Mouse (Mus musculus) forebrain, embryonic 15.5 days (tissue): ENCODE data around the gene Knstrn. TPM values are rescaled to one million over a fixed set of nuclear protein-coding genes. Genes with fewer than 3 reads are reported as not detected.

Experiments used
- ATAC-seq: fragments of 200-750 bp; cut with Nextera tagmentation; replicated peaks from 2 replicates; pipeline ENCODE4 v1.8.0; 2017; ENCODE audit warnings: mild to moderate bottlenecking, moderate TSS enrichment, moderate library complexity
- H3K27ac ChIP-seq: fragments of 300-500 bp; sonication (generic); replicated peaks from 2 replicates; pipeline ENCODE4 v1.5.1; 2015; ENCODE audit warnings: mild to moderate bottlenecking, inconsistent platforms
- H3K27me3 ChIP-seq: fragments of 300-500 bp; sonication (generic); 2 replicates; pipeline ENCODE4 v1.6.1; 2015; ENCODE audit warnings: inconsistent platforms
- H3K36me3 ChIP-seq: fragments of 300-500 bp; sonication (generic); 2 replicates; pipeline ENCODE4 v1.6.1; 2015; ENCODE audit warnings: mild to moderate bottlenecking, inconsistent platforms
- H3K4me1 ChIP-seq: fragments of 300-500 bp; sonication (generic); 2 replicates; pipeline ENCODE4 v1.6.1; 2015; ENCODE audit warnings: inconsistent platforms
- H3K4me2 ChIP-seq: fragments of 300-500 bp; sonication (generic); replicated peaks from 2 replicates; pipeline ENCODE4 v1.6.1; 2015; ENCODE audit warnings: mild to moderate bottlenecking, inconsistent platforms
- H3K4me3 ChIP-seq: fragments of 300-500 bp; sonication (generic); 2 replicates; pipeline ENCODE4 v1.5.1; 2015; ENCODE audit warnings: mild to moderate bottlenecking, inconsistent platforms
- H3K9ac ChIP-seq: fragments of 300-500 bp; sonication (generic); replicated peaks from 2 replicates; pipeline ENCODE4 v1.6.1; 2015; ENCODE audit warnings: mild to moderate bottlenecking, inconsistent platforms
- H3K9me3 ChIP-seq: fragments of 300-500 bp; sonication (generic); 2 replicates; pipeline ENCODE4 v1.6.1; 2016; ENCODE audit warnings: inconsistent platforms
- WGBS: fragments of 180-500 bp; shearing (Covaris S2); methylation state at CpG from one replicate; pipeline ENCODE4 v1.1.7; 2015; ENCODE audit warnings: mixed read lengths; 5-methylcytosine and 5-hydroxymethylcytosine counted together
- polyA plus RNA-seq: library from polyadenylated mRNA; unstranded; fragments of >200 nt; fragmentation: Nextera tagmentation; extraction: Ambion mirVana; gene quantifications from 2 replicates; pipeline ENCODE4 v1.2.1, GENCODE M21; 2015

Gene Knstrn
- polyA plus RNA-seq, 1 experiment from 2014 or later = 59.0 TPM

DNA sequence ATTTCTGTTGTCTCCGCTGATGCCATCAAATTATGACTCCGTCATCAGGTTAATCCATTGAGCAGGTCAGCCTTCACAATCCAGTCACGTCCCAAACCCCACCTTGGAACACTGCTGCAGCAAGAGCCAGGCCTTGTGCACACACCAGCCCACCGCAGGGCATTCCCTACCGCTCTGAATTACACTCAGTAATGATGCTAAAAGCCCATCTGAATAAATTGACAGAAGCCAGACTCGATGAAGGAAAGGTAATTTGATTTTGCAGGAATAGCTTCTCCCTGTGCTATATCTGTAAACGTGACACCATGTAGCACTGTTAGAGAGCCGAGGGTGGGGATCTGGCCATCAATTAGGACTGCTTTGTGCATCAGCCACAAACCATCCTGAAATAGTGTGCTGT is 61.5 kb downstream of the Knstrn start:
- Histone ChIP-seq H3K27me3 (no peaks in the 10 kb centered on the region), H3K36me3 (peaks cover 29% of the 10 kb centered on the region), H3K9me3 (no peaks in the 10 kb centered on the region), H3K4me2 (no peak overlapping the region), H3K27ac (no peak overlapping the region), H3K4me1 (peaks cover 4% of the 10 kb centered on the region; the same call in 1 of the 2 replicates), H3K4me3 (no peak overlapping the region), H3K9ac (no peak overlapping the region)
- no peak for ATAC-seq
- 91% methylated on average over 8 of the region's 8 CpGs for WGBS

DNA sequence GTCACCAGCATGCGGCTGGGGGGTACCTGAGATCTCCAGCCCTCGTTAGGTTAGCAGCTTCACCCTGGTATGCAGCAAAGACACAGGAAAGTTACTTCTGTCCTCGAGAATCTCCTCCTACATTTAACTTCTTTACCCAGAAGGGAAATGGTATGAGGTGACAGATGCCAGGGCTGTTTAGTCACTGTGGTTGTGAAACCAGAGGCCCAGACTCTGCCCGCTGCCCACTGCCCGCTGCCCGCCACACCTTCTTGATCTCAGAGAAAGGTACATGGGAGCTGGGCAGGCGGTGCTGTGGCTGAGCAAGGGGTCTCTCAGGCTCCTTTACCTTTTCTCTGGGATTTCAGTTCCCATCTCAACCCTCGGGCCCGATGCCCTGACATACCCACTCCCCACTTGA is 62.6 kb downstream of the Knstrn start:
- Histone ChIP-seq H3K27me3 (no peaks in the 10 kb centered on the region), H3K27ac (no peak overlapping the region), H3K4me2 (no peak overlapping the region), H3K36me3 (peaks cover 25% of the 10 kb centered on the region; the same call in 1 of the 2 replicates), H3K9me3 (no peaks in the 10 kb centered on the region), H3K4me3 (no peak overlapping the region), H3K9ac (no peak overlapping the region), H3K4me1 (no peaks in the 10 kb centered on the region)
- ATAC-seq = no peak
- 91% methylated on average over 9 of the region's 9 CpGs for WGBS

DNA sequence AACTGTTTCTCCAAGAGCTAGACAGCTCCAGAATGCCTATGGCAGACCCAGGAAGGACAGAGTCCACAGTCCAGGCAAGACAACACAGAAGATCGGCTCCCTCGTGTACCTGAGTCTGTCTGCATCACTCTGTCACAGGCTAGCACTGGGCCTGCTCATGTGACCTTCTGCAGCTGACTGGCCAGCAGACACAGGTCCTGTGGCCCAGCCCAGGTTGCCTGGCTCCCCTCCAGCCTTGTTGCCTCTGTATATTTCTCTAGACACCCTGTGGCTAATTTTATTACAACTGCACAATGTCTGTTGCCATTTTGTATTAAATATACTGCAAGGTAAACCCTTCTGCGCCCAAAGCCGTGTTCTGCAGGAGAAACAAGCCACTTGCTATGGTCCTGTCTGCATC is 67.2 kb downstream of the Knstrn start:
- H3K9me3 ChIP-seq = no peaks in the 10 kb centered on the region
- H3K27me3 ChIP-seq = peaks cover 7% of the 10 kb centered on the region; the same call in 1 of the 2 replicates
- WGBS = 86% methylated on average over 4 of the region's 4 CpGs

DNA sequence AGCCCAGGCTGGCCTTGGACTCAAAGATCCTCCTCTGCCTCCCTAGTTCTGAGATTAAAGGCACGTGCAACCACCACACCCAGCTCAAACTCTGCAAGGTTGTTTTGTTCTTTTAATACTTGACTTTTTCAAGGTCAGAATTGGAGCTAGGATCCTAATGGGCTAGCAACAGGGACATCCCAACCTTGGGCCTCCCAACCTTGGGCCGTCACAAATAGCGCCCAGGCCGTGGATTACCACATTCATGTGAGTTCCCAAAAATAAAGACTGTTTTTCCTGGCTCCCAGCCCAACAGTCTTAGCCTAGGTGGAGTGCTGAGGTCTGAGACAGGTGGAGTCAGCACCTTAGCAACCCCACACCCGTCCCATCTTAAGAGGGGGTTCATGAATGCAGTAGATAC is 68.2 kb downstream of the Knstrn start:
- ATAC-seq = no peak
- peaks cover 7% of the 10 kb centered on the region; the same call in 1 of the 2 replicates for H3K36me3 ChIP-seq
- no peaks in the 10 kb centered on the region for H3K9me3 ChIP-seq
- no peak overlapping the region for H3K4me2 ChIP-seq
- no peak overlapping the region for H3K9ac ChIP-seq
- H3K27me3 ChIP-seq = peaks cover 7% of the 10 kb centered on the region; the same call in 1 of the 2 replicates
- 78% methylated on average over 5 of the region's 5 CpGs for WGBS
- H3K4me3 ChIP-seq = no peak overlapping the region
- no peak overlapping the region for H3K27ac ChIP-seq
- peaks cover 5% of the 10 kb centered on the region for H3K4me1 ChIP-seq

More for the DNA sequence above, 67.2 kb downstream of the Knstrn start:
- ATAC-seq = no peak
- Histone ChIP-seq H3K4me2 (no peak overlapping the region), H3K4me1 (peaks cover 5% of the 10 kb centered on the region), H3K36me3 (peaks cover 15% of the 10 kb centered on the region; the same call in 1 of the 2 replicates), H3K27ac (no peak overlapping the region), H3K9ac (no peak overlapping the region), H3K4me3 (no peak overlapping the region)

DNA sequence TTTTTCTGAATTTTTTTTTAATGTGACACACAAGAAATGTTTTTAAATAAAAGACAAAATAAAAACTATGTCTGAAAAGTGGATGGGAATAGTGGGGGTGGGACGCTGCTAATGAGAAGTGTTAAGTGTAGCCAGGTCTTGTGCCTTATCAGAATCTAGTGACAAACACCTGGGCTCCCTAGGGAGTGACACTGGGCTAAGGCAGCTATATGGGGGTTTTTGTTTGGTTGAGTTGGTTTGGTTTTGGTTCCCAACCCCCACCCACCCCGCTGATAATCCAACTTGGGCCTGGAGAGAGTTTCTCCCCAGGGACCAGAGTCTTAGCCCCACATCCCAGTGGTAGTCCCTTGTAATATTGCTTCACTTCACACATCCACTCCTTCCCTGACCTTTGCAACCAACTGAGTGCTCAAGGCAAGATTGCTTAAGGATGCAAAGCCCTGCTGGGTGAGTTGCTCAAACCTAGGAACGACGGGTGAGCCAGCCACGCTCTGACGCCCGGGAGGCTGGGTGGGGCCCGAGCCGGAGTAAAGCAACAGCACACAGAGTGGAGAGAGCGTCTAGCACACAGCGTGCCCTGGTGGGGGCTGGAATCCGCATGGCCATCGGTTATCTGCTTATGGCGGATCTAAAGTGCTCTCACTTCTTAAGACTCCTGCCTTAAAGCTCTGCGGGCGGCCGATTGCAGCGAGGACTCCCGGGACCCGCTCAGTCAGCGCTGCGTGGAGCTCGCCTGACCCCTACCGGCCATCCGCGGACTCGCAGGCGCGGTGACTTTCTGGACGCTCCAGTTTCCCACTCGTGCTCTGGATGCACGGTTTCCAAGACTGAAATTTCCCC is 69.3 kb downstream of the Knstrn start:
- Histone ChIP-seq H3K27me3 (peaks cover 7% of the 10 kb centered on the region; the same call in 1 of the 2 replicates), H3K9me3 (no peaks in the 10 kb centered on the region), H3K27ac (no peak overlapping the region), H3K4me1 (peaks cover 11% of the 10 kb centered on the region), H3K4me2 (peak overlapping the region; percentile 60), H3K36me3 (no peaks in the 10 kb centered on the region), H3K9ac (peak overlapping the region; percentile 48), H3K4me3 (peak overlapping the region; percentile 34)
- WGBS = 2% methylated on average over 32 of the region's 32 CpGs
- peak; percentile 90 for ATAC-seq

DNA sequence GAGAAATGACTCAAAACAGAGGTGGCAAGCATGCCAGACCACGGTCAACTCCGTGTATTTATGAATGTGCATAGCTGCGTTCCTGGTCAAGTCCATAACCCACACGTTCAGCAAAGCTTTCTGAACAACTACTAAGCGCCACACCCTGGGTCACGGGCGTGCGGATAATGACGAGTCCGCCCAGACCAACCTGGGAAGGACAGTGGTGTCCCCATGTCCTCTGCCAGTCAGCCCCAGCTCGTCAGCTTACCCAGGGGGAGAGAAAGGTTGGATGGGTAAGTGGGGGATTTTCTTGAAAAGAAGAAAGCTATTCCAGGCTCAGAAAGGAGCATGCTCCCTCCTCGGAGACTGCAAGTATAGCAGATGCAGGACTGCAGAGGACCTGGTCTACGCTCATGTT is 73.6 kb downstream of the Knstrn start:
- ATAC-seq = no peak
- H3K9ac ChIP-seq = no peak overlapping the region
- no peak overlapping the region for H3K27ac ChIP-seq
- no peaks in the 10 kb centered on the region for H3K9me3 ChIP-seq
- H3K4me1 ChIP-seq = peaks cover 11% of the 10 kb centered on the region
- 66% methylated on average over 13 of the region's 13 CpGs for WGBS
- no peak overlapping the region; the same call in 1 of the 2 replicates for H3K4me2 ChIP-seq
- H3K36me3 ChIP-seq = no peaks in the 10 kb centered on the region
- H3K27me3 ChIP-seq = peaks cover 7% of the 10 kb centered on the region; the same call in 1 of the 2 replicates
- no peak overlapping the region for H3K4me3 ChIP-seq

DNA sequence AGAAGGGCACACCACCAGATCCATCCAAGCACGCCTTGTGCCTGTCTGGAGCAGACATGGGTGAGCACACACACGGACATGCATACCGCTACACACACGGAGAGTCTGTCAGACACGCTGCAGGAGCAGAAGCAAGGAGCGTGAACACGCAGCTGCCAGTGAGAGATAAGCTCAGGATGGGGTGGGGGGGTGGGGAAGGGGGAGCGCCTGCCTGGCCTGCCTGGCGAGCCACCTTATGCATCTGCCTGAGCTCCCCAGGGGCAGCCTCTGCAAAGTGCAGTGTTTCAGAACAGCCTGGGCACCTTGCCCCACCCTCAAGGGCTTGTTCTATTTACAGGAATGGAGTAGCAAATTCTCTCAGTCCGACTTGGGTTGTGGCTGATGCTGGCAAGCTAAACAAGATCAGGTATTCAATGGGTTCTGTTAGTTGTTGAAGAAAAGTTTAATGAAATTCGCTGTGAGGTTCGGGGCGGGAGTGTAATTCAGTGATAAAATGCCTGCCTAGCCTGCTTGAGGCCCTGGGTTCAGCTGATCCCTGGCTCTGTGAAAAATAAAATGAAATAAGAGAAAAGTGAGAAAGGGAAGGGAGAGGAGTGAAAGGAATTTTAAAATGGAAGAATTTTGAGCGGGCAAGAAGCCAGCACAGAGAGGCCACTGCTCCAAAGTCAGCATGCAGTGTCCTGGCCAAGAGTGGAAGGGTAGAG is 74.2 kb downstream of the Knstrn start:
- Histone ChIP-seq H3K4me1 (peaks cover 8% of the 10 kb centered on the region), H3K4me2 (no peak overlapping the region; the same call in 1 of the 2 replicates), H3K27ac (no peak overlapping the region), H3K4me3 (no peak overlapping the region), H3K9ac (no peak overlapping the region), H3K9me3 (no peaks in the 10 kb centered on the region), H3K36me3 (no peaks in the 10 kb centered on the region), H3K27me3 (peaks cover 9% of the 10 kb centered on the region; the same call in 1 of the 2 replicates)
- 30% methylated on average over 14 of the region's 14 CpGs for WGBS
- ATAC-seq = no peak

DNA sequence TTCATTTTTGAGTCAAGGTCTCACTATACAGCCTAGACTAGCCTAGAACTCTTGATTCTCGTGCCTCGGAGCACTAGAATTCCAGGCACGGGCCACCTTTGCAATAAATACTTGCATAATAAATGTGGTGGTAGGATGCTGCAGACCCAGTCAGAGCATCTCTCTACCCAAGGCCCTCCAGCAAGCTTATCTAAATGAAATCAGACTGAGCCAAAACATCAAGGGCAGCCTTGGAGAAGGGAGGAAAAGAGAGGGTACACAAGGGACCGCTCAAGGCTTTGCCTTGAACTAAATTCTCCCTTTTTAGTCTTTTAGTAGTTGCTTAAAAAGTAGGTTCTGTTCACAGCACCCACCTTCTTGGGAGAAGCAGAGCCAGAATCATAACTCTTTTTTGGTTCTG is 77.4 kb downstream of the Knstrn start:
- 94% methylated on average over 4 of the region's 4 CpGs for WGBS
- Histone ChIP-seq H3K4me3 (no peak overlapping the region), H3K4me2 (no peak overlapping the region), H3K36me3 (no peaks in the 10 kb centered on the region), H3K9ac (no peak overlapping the region), H3K9me3 (no peaks in the 10 kb centered on the region), H3K27me3 (peaks cover 19% of the 10 kb centered on the region), H3K4me1 (peaks cover 7% of the 10 kb centered on the region), H3K27ac (no peak overlapping the region)
- no peak for ATAC-seq

DNA sequence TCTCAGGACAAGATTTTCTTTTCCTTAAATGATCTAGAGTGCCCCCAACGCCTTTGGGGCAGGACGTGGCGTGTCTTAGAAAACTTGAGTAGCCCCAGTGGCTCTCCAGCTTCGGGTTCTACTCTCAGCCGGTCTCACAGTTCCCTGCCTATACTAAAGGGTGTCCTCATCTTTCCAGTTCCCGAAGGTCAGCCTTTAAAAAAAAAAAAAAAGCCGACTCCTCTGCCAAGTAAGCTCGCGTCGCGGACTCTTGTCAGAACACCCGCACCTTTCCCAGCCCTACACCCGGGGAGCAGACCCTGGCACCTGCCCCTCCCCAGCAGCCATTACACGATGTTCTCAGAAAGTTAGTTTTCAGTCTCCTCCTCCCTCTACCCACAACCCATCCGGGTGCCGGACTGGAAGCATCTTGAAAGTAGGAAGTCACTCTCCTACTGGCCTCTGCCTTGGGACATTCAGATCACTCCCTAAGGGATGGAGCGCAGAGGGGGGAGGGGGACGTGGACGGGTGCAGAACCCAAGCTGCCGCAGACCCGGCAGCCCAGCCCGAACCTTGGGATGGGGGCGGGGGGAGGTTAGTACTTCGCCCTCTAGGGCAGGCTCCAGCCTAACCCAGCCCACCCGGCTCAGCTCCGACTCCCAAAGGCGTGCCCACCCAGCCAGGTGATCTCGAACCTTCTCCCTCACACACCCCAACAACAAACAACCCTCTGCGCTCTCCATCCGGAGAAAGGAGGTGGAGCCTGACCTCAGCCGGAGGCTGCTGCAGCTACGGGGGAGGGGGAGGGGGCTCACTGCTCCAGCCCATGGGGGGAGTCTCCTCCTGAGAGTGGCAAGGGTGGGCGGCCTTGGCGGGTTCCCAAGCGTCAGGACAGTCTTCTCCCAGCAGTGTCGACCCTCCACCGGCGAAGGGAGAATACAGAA is 82.4 kb downstream of the Knstrn start:
- peak overlapping the region; percentile 62 for H3K4me2 ChIP-seq
- peak overlapping the region; percentile 42 for H3K4me3 ChIP-seq
- ATAC-seq = no peak
- WGBS = 1% methylated on average over 38 of the region's 38 CpGs
- H3K9me3 ChIP-seq = no peaks in the 10 kb centered on the region
- no peaks in the 10 kb centered on the region for H3K36me3 ChIP-seq
- peaks cover 33% of the 10 kb centered on the region for H3K4me1 ChIP-seq
- H3K27me3 ChIP-seq = peaks cover 57% of the 10 kb centered on the region
- H3K9ac ChIP-seq = peak overlapping the region; percentile 48
- H3K27ac ChIP-seq = no peak overlapping the region

DNA sequence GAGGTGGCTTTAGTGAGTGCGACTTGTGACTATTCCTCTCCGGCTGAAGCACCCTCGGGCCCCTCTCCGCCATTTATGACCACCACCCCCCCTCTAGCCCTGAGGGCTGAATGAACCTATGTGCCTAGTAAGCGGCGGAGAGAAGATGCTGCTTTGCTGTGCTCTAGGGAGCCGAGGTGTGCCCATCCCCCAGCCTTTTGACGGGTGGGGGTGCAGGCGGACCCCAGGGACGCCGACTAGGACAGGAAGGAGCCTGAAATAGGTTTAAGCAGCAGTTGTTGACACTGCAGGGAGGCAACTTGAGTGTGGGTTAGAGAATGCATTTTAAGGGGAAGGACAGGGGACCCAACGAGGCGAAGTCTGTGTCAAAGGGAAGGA is 83.1 kb downstream of the Knstrn start:
- H3K4me2 ChIP-seq = peak overlapping the region; percentile 62
- peak overlapping the region; percentile 48 for H3K9ac ChIP-seq
- no peaks in the 10 kb centered on the region for H3K36me3 ChIP-seq
- H3K4me1 ChIP-seq = peaks cover 33% of the 10 kb centered on the region
- H3K27me3 ChIP-seq = peaks cover 57% of the 10 kb centered on the region
- H3K27ac ChIP-seq = no peak overlapping the region
- H3K4me3 ChIP-seq = peak overlapping the region; percentile 42
- no peak for ATAC-seq
- WGBS = under 1% methylated on average over 13 of the region's 13 CpGs
- H3K9me3 ChIP-seq = no peaks in the 10 kb centered on the region

DNA sequence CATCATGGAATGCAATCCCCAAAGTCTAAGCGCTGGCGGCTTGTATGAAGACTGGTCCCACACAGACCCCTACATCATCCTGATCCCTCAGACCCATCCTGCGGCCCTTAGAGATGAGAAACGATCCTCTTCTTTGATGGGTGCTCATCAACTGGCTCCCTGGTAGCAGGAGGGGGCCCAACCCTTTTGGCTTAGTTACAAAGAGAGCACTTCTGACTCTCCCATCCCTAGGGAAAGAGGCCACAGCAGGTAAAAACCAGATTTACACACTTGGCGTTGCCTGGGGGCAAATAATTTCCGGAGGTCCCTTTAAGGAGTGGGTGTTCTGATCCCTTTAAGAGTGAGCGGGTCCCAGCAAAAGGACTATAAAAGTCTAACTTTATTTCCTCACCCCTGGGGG is 83.6 kb downstream of the Knstrn start:
- H3K27ac ChIP-seq = no peak overlapping the region
- peak overlapping the region; percentile 62 for H3K4me2 ChIP-seq
- 3% methylated on average over 7 of the region's 7 CpGs for WGBS
- H3K4me1 ChIP-seq = peaks cover 33% of the 10 kb centered on the region
- H3K36me3 ChIP-seq = no peaks in the 10 kb centered on the region
- peak overlapping the region; percentile 48 for H3K9ac ChIP-seq
- peaks cover 57% of the 10 kb centered on the region for H3K27me3 ChIP-seq
- no peak for ATAC-seq
- H3K4me3 ChIP-seq = peak overlapping the region; percentile 42
- H3K9me3 ChIP-seq = no peaks in the 10 kb centered on the region
